Mouse (Mus musculus) embryo, embryonic 9.5 days (tissue): ENCODE results near the gene Uqcr11.

ENCODE experiments used
- DNase-seq: peaks from one replicate; pipeline ENCODE4 v3.0.0-alpha.2; 2017; ENCODE audit errors: extremely low spot score

Uqcr11 gene

GRCm38 (mm10) chr10:80399191-80399972, 7.2 kb downstream of the Uqcr11 start, which contains the start of gene Mbd3:
Mbd3 (minus strand) TSS chr10:80399550.
- peak; percentile 99 for DNase-seq

DNA sequence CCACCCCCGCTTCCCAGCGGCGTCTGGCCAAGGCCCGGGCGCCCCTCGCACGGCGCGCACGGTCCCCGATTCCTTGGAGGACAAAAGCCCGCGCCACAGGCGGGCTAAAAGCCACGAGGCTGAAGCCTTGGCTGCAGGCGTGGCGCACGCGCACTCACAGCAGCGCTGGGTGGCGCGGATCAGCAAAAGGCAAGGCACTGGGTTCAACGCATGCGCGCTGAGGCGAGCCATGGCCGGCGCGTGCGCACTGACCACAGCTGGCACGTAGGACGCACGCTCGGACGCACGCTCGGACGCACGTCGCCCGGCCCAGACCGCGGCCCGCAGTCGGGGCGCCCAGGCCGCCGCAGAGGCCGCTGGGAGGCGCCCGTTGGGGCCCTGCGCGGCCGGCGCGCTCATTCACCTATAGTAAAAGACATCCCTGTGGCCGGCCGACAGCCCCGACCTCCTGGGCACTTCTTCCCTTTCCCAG, 7.9 kb downstream of the Uqcr11 start:
- peak; percentile 98 for DNase-seq

DNA sequence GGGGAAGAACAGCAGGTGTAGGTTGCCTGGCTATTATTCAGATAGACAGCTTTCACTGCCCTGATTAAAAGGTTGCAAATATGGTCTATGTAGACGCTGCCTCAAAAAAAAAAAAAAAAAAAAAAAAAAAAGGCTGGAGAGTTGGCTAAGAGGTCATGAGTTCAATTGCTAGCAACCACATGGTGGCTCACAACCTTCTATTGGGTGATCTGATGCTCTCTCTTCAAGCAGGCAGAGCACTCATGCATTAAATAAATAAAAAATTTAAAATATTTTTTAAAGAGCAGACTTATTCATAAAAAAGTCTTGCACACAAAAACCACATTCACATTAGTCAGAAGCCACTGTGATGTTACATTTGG, 8.5 kb downstream of the Uqcr11 start:
- DNase-seq = no peak

DNA sequence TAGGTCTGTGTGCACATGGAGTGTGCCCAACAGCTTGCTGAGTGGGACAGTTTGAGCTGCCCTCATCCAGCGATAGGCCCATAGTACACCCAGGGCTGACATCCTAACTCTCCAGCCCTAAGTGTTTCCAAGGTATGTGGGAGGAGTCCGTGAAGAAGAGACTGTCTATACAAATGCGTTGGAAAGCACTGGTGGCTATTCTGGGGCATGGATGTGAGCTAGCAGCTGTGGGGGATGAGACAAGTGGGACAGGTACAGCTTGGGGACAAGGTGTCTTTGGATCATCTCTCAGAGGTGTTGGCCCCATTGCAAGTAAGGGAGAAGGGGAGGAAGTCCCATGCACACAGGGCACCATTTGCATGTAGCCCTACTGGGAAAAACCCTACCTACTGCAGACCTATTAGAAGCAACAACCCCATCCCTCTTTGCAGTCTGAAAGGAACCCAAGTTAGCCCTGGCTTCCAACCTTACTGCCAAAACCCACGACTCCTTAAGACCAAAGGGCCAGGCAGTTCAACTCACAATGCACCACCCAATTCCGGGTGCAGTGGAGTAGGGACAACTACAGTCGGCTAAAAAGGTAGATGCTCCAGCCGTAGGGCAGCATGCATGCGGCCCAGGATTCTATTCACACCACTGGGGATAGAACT, 9.0 kb downstream of the Uqcr11 start:
- no peak for DNase-seq

DNA sequence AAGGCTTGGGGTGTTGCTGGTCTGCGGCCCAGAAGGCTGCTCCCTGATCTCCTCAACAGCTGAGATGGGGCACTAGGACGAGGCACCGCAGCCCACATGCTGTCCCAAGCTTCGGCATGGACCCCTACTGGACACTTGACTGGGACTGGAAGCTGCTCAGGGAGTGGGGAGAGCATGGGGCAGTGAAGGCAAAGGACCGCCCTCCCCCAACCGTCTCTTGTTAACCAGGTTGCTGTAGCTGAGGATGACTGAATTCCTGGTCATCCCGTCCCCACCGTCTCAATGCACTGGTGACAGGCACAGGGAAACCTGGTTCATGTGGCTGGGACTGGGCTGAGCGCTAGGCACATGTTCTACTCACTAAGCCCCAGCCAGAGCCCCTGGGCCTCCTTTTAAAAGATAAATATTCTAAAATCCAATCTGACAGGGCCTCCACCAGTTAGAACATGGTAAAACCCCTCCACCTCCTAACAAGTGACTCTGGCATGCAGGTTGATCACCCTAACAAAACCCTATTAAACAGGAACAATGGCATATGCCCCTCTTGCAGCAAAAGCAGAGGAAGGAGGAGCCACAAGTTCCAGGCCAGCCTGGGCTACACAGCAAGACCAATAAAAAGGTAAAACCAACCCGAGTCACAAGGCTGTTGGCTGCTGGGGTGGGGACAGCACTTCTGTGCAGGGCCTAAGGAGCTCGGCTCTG, 9.7 kb downstream of the Uqcr11 start:
- DNase-seq = no peak

GRCm38 (mm10) chr10:80395025-80395627, 11.5 kb downstream of the Uqcr11 start:
- no peak for DNase-seq

- no peak for DNase-seq
Measured at GRCm38 (mm10) chr10:80392687-80393086, 13.9 kb downstream of the Uqcr11 start.

DNA sequence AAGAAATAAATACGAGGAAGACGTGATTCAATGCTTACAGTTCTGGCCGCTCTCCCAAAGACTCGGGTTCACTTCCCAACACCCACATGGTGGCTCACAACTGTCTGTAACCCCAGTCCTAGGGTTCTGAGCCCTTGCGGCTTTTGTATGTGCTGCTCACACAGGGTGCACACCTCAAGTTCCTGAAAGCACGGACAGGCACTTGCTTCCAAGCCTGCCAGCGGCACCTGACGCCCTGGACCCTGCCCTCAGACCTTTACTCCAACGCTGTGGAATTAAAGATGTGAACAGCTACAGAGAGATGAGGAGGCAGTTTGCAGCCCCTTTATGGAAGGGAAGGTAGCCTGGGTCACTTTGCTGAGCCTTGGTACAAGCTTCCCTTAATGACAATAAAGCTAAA, 15.9 kb downstream of the Uqcr11 start:
- DNase-seq = no peak

DNA sequence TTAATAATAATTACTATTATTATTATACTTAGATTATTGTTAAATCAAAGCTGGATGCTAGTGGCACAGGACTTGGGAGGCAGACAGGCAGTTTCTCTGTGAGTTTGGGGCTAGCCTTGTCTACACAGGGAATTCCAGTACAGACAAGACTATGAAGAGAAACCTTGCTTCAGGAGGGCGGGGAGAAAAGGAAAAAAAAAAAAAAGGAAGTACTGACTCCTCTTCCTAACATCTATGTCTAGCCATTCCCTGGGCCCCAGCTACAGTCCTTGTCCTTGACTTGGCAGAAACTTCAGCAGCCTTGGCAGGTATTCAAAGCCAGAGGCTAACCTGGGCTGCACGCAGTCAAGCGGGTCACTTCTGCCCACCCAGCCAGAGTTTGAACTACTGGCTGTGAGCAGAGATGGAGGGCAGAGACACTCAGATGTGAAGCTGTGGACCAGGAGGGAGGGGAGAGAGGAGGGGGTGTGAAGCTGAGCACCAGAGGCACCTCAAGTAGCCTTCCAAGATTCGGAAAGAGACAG, 17.4 kb downstream of the Uqcr11 start:
- no peak for DNase-seq

GRCm38 (mm10) chr10:80388731-80389130, 17.9 kb downstream of the Uqcr11 start:
- no peak for DNase-seq

DNA sequence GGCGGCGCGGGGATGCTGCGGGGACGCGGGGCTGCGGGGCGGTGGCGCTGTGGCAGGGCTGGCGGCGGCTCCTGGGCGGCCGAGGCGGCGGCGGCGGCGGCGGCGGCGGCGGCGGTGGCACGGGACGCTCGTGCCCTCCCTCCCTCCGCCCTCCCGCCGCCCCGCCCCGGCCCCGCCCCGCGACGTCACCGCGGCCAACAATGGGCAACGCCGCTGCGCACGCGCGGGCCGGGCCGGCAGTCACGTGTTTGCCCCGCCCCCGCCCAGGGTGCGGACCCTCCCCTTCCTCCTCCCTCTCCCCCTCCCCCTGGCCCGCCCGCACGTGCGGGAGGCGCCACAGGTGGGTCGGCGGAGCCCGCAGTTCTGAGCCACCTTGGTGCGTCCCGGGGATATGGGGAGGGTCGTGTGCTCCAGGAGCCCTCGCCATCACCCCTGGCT, 19.1 kb downstream of the Uqcr11 start, which contains the start of gene Mex3d:
TSS of gene Mex3d (minus strand) at position 138 of the 438 bp plus-strand sequence.
- DNase-seq = peak; percentile 92

DNA sequence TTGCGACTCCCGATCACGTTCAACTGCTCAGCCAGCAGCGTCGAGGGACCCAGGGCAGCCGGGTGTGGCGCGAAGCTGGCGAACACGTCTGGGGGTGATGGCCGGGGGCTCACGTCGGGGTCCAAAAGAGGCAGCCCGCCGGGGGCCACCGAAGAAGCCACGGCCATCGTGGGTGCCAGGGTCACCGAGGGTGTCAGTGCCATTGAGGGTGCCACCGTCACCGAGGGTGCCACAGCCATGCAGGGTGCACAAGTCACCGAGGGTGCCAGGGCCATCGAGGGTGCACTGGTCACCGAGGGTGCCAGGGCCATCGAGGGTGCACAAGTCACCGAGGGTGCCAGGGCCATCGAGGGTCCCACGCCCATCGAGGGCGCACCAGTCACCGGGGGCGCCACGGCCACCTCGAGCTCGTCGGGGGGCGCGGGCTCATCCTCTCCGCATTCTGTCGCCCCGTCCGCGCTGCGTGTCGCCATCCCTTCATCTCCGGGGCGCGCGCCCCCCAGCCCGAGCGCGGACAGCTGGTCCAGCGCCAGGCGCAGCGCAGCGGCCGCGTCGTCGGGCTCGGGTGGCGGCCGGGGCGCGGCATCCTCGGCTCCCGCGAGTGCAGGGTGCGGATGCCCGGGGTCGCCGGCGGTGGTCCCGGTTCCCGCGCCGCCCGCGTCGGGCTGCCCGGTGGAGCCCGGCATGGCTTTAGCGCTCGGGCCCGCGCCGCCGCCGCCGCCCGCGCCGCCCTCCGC, 19.7 kb downstream of the Uqcr11 start:
- DNase-seq = no peak

DNA sequence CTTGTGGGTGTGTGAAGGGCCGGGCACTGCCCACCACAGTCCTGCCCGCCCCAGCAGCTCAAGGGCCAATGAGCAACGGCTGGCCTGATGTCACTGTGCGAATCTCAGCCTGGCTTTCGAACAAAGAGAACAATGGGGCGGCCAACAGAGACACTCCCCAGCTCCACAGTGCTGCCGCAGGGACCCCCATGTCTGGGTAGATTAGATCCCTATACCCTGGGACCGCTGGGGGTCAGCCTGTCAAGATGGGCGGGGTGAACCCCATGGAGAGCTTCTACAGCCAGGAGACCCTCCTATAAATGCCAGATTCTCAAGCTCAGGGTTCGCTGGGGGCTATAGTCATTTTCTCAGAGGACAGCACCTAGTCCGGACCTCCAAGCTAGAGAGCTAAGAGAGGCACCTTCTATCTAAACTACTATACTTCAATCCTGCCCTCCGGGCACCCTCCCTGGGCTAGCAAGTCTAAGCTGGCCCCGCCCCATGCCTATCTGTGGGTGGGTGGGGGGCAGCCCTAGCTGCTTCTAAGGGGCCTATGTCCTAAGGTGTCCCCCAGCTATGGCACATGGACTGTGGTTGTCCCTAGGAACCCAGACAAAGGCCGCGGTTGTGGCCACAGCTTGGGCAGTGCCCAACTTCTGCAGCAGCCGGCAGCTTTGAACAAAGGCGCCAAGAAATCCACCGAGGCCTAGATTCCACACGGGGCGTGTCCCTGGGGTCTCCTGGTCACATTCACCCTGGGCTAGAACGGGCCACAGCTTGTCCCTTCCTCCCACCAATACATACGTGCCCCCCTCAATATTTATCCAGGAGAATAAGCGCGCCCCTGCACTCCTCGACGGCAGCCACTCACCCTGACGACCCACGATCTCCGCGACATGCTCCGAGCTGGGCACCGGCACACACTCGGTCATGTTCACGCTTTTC, 20.6 kb downstream of the Uqcr11 start:
- peak; percentile 77 for DNase-seq

GRCm38 (mm10) chr10:80385310-80385709, 21.3 kb downstream of the Uqcr11 start:
- no peak for DNase-seq

- no peak for DNase-seq
Measured at GRCm38 (mm10) chr10:80384709-80385108, 21.9 kb downstream of the Uqcr11 start.

GRCm38 (mm10) chr10:80384115-80384639, 22.5 kb downstream of the Uqcr11 start:
- no peak for DNase-seq

DNA sequence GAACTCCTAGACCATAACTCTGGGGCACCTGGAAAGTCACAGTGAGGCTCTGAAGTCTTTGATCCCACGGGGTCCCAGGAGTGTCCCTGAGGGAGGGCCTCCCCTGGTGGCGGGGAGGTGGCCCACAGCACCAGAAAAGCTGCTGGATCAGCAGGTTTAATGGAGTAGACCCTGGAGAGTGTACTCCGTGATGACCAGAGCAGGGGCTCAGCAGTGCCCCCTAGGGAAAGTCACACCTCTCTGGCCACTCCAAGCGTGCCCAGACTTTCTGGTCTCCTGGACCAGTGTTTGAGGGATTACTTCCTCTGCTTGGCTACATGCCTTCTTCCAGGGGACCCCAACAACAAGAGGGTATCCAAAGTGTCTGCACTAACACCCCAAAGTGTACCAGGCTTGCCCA, 23.2 kb downstream of the Uqcr11 start:
- DNase-seq = no peak

- DNase-seq = no peak
Measured at GRCm38 (mm10) chr10:80382641-80383365, 23.8 kb downstream of the Uqcr11 start.

GRCm38 (mm10) chr10:80377716-80378115, 28.9 kb downstream of the Uqcr11 start:
- DNase-seq = no peak
